Mouse (Mus musculus): ENCODE results near the gene 1110059E24Rik. TPM values are rescaled to one million over a fixed set of nuclear protein-coding genes. Genes with fewer than 3 reads are reported as not detected.

1110059E24Rik gene
- polyA plus RNA-seq, 1 experiment, result 7.5 TPM

- H3K4me3 ChIP-seq (ENCODE audit: control insufficient read depth, low read depth, low read length), result no peak overlapping the region
- no peaks in the 10 kb centered on the region for H3K36me3 ChIP-seq (ENCODE audit: control insufficient read depth, insufficient read depth, low read length)
- no peak overlapping the region for H3K27ac ChIP-seq (ENCODE audit: control insufficient read depth, insufficient read depth, low read depth, low read length)
- H3K4me1 ChIP-seq (ENCODE audit: control insufficient read depth, insufficient read depth, low read length), result no peaks in the 10 kb centered on the region; the same call in 1 of the 2 replicates
- no peaks in the 10 kb centered on the region for H3K27me3 ChIP-seq (ENCODE audit: control insufficient read depth, insufficient read depth, low read length)
- no peak for TF ChIP-seq CTCF (IDR thresholded peaks at IDR 0.05; ENCODE audit: control insufficient read depth, insufficient read depth, insufficient replicate concordance, low read depth, low read length)
Measured at GRCm38 (mm10) chr19:21564461-21564797, 88.3 kb downstream of the 1110059E24Rik start.

GRCm38 (mm10) chr19:21563789-21564460, 88.9 kb downstream of the 1110059E24Rik start:
- no peaks in the 10 kb centered on the region; the same call in 1 of the 2 replicates for H3K4me1 ChIP-seq (ENCODE audit: control insufficient read depth, insufficient read depth, low read length)
- no peaks in the 10 kb centered on the region for H3K27me3 ChIP-seq (ENCODE audit: control insufficient read depth, insufficient read depth, low read length)
- H3K27ac ChIP-seq (ENCODE audit: control insufficient read depth, insufficient read depth, low read depth, low read length), result no peak overlapping the region; the same call in 1 of the 2 replicates
- no peaks in the 10 kb centered on the region for H3K36me3 ChIP-seq (ENCODE audit: control insufficient read depth, insufficient read depth, low read length)
- H3K4me3 ChIP-seq (ENCODE audit: control insufficient read depth, low read depth, low read length), result no peak overlapping the region
- no peak for TF ChIP-seq POLR2A (IDR thresholded peaks at IDR 0.05; ENCODE audit: control insufficient read depth, low read depth, low read length)
- peak; percentile 97; the same call in 1 of the 2 replicates for TF ChIP-seq CTCF (IDR thresholded peaks at IDR 0.05; ENCODE audit: control insufficient read depth, insufficient read depth, insufficient replicate concordance, low read depth, low read length)

DNA sequence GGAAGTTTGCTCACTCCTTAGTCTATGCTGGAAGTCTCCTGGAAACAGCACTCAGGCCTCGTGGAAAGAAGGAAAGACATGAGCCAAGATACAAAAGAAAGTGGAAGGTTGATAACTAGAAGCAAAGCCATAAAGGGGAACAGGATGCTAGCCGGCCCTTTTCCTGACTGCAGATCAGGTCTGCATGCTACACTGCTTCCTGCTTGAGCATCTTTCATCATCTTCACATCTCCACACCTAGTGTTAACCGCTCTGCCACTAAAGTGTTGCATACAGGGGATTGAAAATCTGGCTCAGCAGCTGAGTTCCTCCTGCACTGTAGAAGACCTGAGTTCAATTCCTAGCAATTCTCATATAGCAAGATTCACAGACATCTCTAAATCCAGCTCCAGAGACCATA, 89.8 kb downstream of the 1110059E24Rik start:
- Histone ChIP-seq H3K27me3 (ENCODE audit: control insufficient read depth, insufficient read depth, low read length) (no peaks in the 10 kb centered on the region), H3K27ac (ENCODE audit: control insufficient read depth, insufficient read depth, low read depth, low read length) (no peak overlapping the region), H3K4me3 (ENCODE audit: control insufficient read depth, low read depth, low read length) (no peak overlapping the region), H3K36me3 (ENCODE audit: control insufficient read depth, insufficient read depth, low read length) (no peaks in the 10 kb centered on the region), H3K4me1 (ENCODE audit: control insufficient read depth, insufficient read depth, low read length) (peaks cover 3% of the 10 kb centered on the region; the same call in 1 of the 2 replicates)
- TF ChIP-seq CTCF (IDR thresholded peaks at IDR 0.05; ENCODE audit: control insufficient read depth, insufficient read depth, insufficient replicate concordance, low read depth, low read length) (no peak), POLR2A (IDR thresholded peaks at IDR 0.05; ENCODE audit: control insufficient read depth, low read depth, low read length) (no peak)

DNA sequence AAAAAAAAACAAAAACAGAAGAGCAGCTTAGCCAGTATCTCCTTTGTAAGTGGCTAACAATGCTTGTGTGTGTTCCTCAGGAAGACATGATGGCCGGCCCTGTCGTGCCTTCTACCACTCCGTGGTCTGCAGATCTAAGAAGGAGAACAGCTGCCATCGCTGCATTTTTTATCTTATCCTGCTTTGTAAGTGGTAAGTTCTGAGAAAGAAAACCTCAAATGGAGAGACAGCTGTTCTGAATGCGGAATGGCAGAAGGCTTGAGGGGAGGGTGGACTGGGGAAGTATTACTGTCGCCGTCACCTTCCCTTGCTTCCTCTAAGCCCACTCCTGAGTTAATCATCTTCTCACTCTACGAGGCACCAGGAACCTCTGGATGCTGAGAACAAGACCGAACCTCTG, 100.0 kb downstream of the 1110059E24Rik start:
- TF ChIP-seq CTCF (IDR thresholded peaks at IDR 0.05; ENCODE audit: control insufficient read depth, insufficient read depth, insufficient replicate concordance, low read depth, low read length) (no peak), POLR2A (IDR thresholded peaks at IDR 0.05; ENCODE audit: control insufficient read depth, low read depth, low read length) (no peak)
- Histone ChIP-seq H3K27ac (ENCODE audit: control insufficient read depth, insufficient read depth, low read depth, low read length) (no peak overlapping the region), H3K27me3 (ENCODE audit: control insufficient read depth, insufficient read depth, low read length) (no peaks in the 10 kb centered on the region), H3K4me1 (ENCODE audit: control insufficient read depth, insufficient read depth, low read length) (no peaks in the 10 kb centered on the region; the same call in 1 of the 2 replicates), H3K36me3 (ENCODE audit: control insufficient read depth, insufficient read depth, low read length) (no peaks in the 10 kb centered on the region), H3K4me3 (ENCODE audit: control insufficient read depth, low read depth, low read length) (no peak overlapping the region)

DNA sequence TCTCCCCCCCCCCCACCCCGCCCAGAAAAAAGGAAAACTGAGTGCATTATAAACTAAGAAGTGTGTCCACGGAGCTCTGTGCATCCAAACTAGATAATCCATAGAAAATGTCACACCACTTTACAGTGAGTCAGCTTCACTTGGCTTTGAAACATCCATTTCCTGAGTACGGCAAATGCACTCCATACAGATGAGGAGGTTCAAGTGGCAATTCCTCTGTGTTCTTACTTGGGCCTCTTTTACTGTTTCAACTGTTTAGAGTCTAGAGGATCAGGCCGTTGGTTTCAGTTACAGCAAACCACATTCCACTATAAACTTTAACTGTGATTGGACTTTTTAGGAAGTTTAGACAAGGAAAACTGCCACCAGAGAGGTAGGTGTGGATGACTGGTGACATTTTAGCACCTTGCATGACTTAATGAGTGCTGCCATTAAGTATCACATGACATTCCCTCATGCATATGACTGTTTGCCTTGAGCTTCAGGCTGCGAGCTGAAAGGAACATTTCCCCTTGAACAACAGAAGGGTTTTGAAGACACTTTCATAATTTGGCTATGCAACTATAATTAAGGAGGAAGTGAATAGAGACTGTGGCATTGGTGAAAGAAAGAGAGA, 100.7 kb downstream of the 1110059E24Rik start:
- Histone ChIP-seq H3K4me3 (ENCODE audit: control insufficient read depth, low read depth, low read length) (no peak overlapping the region; the same call in 1 of the 2 replicates), H3K27me3 (ENCODE audit: control insufficient read depth, insufficient read depth, low read length) (no peaks in the 10 kb centered on the region), H3K4me1 (ENCODE audit: control insufficient read depth, insufficient read depth, low read length) (no peaks in the 10 kb centered on the region), H3K36me3 (ENCODE audit: control insufficient read depth, insufficient read depth, low read length) (no peaks in the 10 kb centered on the region), H3K27ac (ENCODE audit: control insufficient read depth, insufficient read depth, low read depth, low read length) (no peak overlapping the region)
- no peak for TF ChIP-seq POLR2A (IDR thresholded peaks at IDR 0.05; ENCODE audit: control insufficient read depth, low read depth, low read length)
- TF ChIP-seq CTCF (IDR thresholded peaks at IDR 0.05; ENCODE audit: control insufficient read depth, insufficient read depth, insufficient replicate concordance, low read depth, low read length), result no peak

DNA sequence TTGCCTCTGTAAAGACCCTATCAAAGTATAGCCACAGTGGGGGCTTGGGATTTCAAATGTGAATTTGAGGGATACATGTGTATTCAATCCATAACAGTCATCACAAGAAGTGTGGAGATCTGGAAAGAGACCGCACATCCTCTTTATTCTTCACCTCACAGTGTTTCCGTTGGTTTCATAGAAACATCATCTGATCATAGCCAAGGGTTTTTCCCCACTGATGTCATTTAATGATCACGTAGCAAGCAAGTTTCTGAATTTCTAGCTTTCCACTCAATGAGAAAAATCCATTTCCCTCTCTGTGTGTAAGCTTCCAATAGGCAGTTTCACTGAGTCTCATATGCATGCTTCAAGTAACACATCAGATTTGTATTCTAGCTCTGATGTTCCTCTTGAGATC, 103.1 kb downstream of the 1110059E24Rik start:
- Histone ChIP-seq H3K27me3 (ENCODE audit: control insufficient read depth, insufficient read depth, low read length) (no peaks in the 10 kb centered on the region), H3K4me1 (ENCODE audit: control insufficient read depth, insufficient read depth, low read length) (no peaks in the 10 kb centered on the region), H3K4me3 (ENCODE audit: control insufficient read depth, low read depth, low read length) (no peak overlapping the region), H3K27ac (ENCODE audit: control insufficient read depth, insufficient read depth, low read depth, low read length) (no peak overlapping the region), H3K36me3 (ENCODE audit: control insufficient read depth, insufficient read depth, low read length) (no peaks in the 10 kb centered on the region)
- TF ChIP-seq POLR2A (IDR thresholded peaks at IDR 0.05; ENCODE audit: control insufficient read depth, low read depth, low read length), result no peak
- no peak for TF ChIP-seq CTCF (IDR thresholded peaks at IDR 0.05; ENCODE audit: control insufficient read depth, insufficient read depth, insufficient replicate concordance, low read depth, low read length)

- TF ChIP-seq CTCF (IDR thresholded peaks at IDR 0.05; ENCODE audit: control insufficient read depth, insufficient read depth, insufficient replicate concordance, low read depth, low read length) (no peak), POLR2A (IDR thresholded peaks at IDR 0.05; ENCODE audit: control insufficient read depth, low read depth, low read length) (no peak)
- Histone ChIP-seq H3K4me1 (ENCODE audit: control insufficient read depth, insufficient read depth, low read length) (no peaks in the 10 kb centered on the region), H3K27ac (ENCODE audit: control insufficient read depth, insufficient read depth, low read depth, low read length) (no peak overlapping the region), H3K27me3 (ENCODE audit: control insufficient read depth, insufficient read depth, low read length) (no peaks in the 10 kb centered on the region), H3K36me3 (ENCODE audit: control insufficient read depth, insufficient read depth, low read length) (no peaks in the 10 kb centered on the region), H3K4me3 (ENCODE audit: control insufficient read depth, low read depth, low read length) (no peak overlapping the region)
Measured at GRCm38 (mm10) chr19:21548947-21549346, 103.8 kb downstream of the 1110059E24Rik start.
